Mouse (Mus musculus): ENCODE results near the gene Mt3. TPM values are rescaled to one million over a fixed set of nuclear protein-coding genes. Genes with fewer than 3 reads are reported as not detected.

Mt3 gene
- total and polyA plus RNA-seq, 3 experiments = not detected

DNA sequence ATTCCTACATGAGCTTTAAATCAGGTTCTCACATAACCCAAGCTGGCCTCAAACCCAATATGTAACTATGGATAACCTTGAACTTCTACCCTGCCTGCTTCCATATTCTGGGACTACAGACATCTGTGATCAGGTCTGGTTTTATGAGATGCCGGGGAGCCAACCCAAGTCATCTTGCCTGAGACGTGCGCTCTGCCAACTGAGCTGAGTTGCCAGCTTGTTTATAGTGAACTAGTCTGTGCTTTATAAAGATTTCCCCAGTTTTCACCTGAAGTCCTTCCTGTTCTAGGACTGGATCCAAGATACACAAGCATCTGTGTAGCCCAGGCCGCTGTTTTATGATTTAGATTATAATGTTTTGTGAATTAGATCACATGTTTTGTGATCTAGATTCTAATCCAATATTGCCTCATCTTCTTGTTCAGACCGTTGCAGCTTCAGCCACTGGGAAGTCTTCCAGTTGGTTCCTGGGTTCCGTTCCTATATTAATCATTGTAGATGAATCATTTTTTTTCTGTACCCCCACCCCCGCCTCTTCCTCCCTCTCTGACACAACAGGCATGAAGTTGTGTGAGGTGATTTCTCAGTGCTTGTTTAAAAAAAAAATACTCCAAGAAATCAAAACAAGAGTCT is 42.3 kb downstream of the Mt3 start:
- Histone ChIP-seq H3K4me1 (ENCODE audit: control insufficient read depth in 1 of 2, insufficient read depth in 2 of 2, low read length in 2 of 2) (peaks cover 9 to 16% of the 10 kb centered on the region in 2 experiments), H3K79me2 (ENCODE audit: control insufficient read depth, insufficient read depth, low read length, poor library complexity) (no peaks in the 10 kb centered on the region), H3K36me3 (ENCODE audit: control insufficient read depth in 1 of 2, insufficient read depth in 2 of 2, low read length in 2 of 2) (peaks cover 0 to 18% of the 10 kb centered on the region in 2 experiments; a peak in 2 of 4 replicates), H3K4me3 (ENCODE audit: control insufficient read depth in 1 of 2, insufficient read depth in 1 of 2, low read depth in 2 of 2, low read length in 2 of 2) (no peak overlapping the region), H3K9ac (ENCODE audit: control insufficient read depth, low read depth, low read length, poor library complexity, severe bottlenecking) (no peak overlapping the region), H3K27me3 (ENCODE audit: control insufficient read depth in 1 of 2, insufficient read depth in 2 of 2, low read length in 2 of 2) (no peaks in the 10 kb centered on the region), H3K27ac (ENCODE audit: control insufficient read depth, low read depth, low read length) (no peak overlapping the region), H3K9me3 (replicated peaks; ENCODE audit: insufficient read depth, low read length) (no peaks in the 10 kb centered on the region)
- TF ChIP-seq CHD2 (IDR thresholded peaks at IDR 0.05; ENCODE audit: low read length) = no peak
- TF ChIP-seq MAZ (IDR thresholded peaks at IDR 0.05; ENCODE audit: low read depth, low read length) = no peak
- TF ChIP-seq ZNF384 (IDR thresholded peaks at IDR 0.05; ENCODE audit: low read depth, low read length) = no peak
- no peak for DNase-seq (ENCODE audit: low read depth, low spot score)

DNA sequence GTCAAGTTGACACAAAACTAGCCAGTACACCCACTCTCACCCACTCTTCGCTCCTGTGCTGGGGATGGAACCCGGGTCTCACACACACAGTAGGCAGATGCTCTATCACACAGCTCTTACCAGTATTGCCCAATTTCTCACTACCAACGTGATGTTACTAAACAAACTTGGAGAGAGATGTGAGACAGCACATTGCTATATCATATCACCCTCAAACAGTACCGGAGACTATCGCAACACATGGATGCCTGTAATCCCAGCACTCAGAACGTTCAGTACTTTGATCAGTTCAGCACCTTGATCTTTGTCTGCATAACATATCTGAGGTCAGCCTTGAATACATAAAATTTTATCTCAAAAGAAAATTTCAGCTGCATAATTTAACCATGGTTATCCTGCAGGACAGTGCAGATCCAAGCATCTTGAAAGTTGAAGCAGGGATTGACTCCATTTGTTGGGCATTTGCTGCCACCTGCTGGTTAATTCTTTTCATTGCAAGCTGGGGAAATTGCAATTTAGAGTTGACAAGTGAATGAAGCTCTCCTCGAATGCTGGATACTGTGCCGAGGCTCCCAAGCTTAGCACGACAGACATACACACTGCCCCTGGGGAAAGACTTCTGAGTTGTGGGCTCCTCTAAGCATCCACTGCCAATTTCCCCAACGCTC is 46.9 kb downstream of the Mt3 start:
- peak overlapping the region; percentile 44 to 46; a peak in 3 of 4 replicates for H3K4me3 ChIP-seq (ENCODE audit: control insufficient read depth in 1 of 2, insufficient read depth in 1 of 2, low read depth in 2 of 2, low read length in 2 of 2)
- peak; percentile 88 for DNase-seq (ENCODE audit: low read depth, low spot score)

More for the DNA sequence above, 46.9 kb downstream of the Mt3 start:
- Histone ChIP-seq H3K4me1 (ENCODE audit: control insufficient read depth in 1 of 2, insufficient read depth in 2 of 2, low read length in 2 of 2) (no peaks in the 10 kb centered on the region), H3K9ac (ENCODE audit: control insufficient read depth, low read depth, low read length, poor library complexity, severe bottlenecking) (peak overlapping the region; percentile 48; the same call in 1 of the 2 replicates), H3K27ac (ENCODE audit: control insufficient read depth, low read depth, low read length) (no peak overlapping the region), H3K36me3 (ENCODE audit: control insufficient read depth in 1 of 2, insufficient read depth in 2 of 2, low read length in 2 of 2) (no peaks in the 10 kb centered on the region), H3K9me3 (replicated peaks; ENCODE audit: insufficient read depth, low read length) (no peaks in the 10 kb centered on the region), H3K27me3 (ENCODE audit: control insufficient read depth in 1 of 2, insufficient read depth in 2 of 2, low read length in 2 of 2) (0 out of 4 replicates have a peak, but pooled peaks cover 0 to 1% of the 10 kb centered on the region in 2 experiments), H3K79me2 (ENCODE audit: control insufficient read depth, insufficient read depth, low read length, poor library complexity) (no peaks in the 10 kb centered on the region)
- no peak for TF ChIP-seq POLR2AphosphoS5 (IDR thresholded peaks at IDR 0.05; ENCODE audit: borderline replicate concordance, low read depth, low read length)
- peak; percentile 95 for TF ChIP-seq SMC3 (IDR thresholded peaks at IDR 0.05; ENCODE audit: low read depth, low read length)
- TF ChIP-seq KAT2A (conservative IDR thresholded peaks at IDR 0.05; ENCODE audit: low read depth, low read length) = no peak
- TF ChIP-seq RAD21 (IDR thresholded peaks at IDR 0.05; ENCODE audit: low read depth, low read length) = no peak; the same call in none of the 2 replicates
- TF ChIP-seq ZNF384 (IDR thresholded peaks at IDR 0.05; ENCODE audit: low read depth, low read length) = 0 out of 2 replicates have a peak, but pooled peaks have one; percentile 7
- TF ChIP-seq MXI1 (IDR thresholded peaks at IDR 0.05; ENCODE audit: low read depth, low read length) = no peak
- no peak for TF ChIP-seq E2F4 (IDR thresholded peaks at IDR 0.05; ENCODE audit: borderline replicate concordance, low read depth, low read length)
- no peak for TF ChIP-seq ELF1 (IDR thresholded peaks at IDR 0.05; ENCODE audit: low read depth, low read length)
- TF ChIP-seq CTCF (IDR thresholded peaks at IDR 0.05 in 2 of 3, conservative IDR thresholded peaks at IDR 0.05 in 1 of 3; ENCODE audit: control insufficient read depth in 1 of 3, insufficient read depth in 1 of 3, low read depth in 2 of 3, low read length in 3 of 3, poor library complexity in 1 of 3, severe bottlenecking in 1 of 3) = peak; percentile 68 to 98 (median 83)
- peak; percentile 40 for TF ChIP-seq SIN3A (IDR thresholded peaks at IDR 0.05; ENCODE audit: low read length)
- peak; percentile 96 for TF ChIP-seq ZC3H11A (IDR thresholded peaks at IDR 0.05; ENCODE audit: low read depth, low read length)

Other genes with a start within 250 kb of the Mt3 start
- gene Amfr, start 139.8 kb upstream of the Mt3 start, total RNA-seq (2012; rRNA removed) = 82.7 and 90.0 TPM in 2 replicates
- gene Amfr, start 139.8 kb upstream of the Mt3 start, polyA plus RNA-seq (2012; ENCODE audit: insufficient read depth in 1 of 2, insufficient read length in 2 of 2, low read depth in 1 of 2, low replicate concordance in 2 of 2, missing spikeins in 1 of 2) = 100 to 1,000 TPM in 1 of 2 experiments, 10 to 100 TPM in 1; 80.1 to 292 TPM
- 157 and 162 TPM in 2 replicates for gene Nudt21, start 115.6 kb upstream of the Mt3 start, total RNA-seq (2012; rRNA removed)
- gene Nudt21, start 115.6 kb upstream of the Mt3 start, polyA plus RNA-seq (2012; ENCODE audit: insufficient read depth in 1 of 2, insufficient read length in 2 of 2, low read depth in 1 of 2, low replicate concordance in 2 of 2, missing spikeins in 1 of 2) = 100 to 1,000 TPM in 1 of 2 experiments, not detected in 1; 118 TPM
- gene Ogfod1, start 115.4 kb upstream of the Mt3 start, total RNA-seq (2012; rRNA removed) = 16.0 and 16.3 TPM in 2 replicates
- gene Ogfod1, start 115.4 kb upstream of the Mt3 start, polyA plus RNA-seq (2012; ENCODE audit: insufficient read depth in 1 of 2, insufficient read length in 2 of 2, low read depth in 1 of 2, low replicate concordance in 2 of 2, missing spikeins in 1 of 2) = 10 to 100 TPM in 1 of 2 experiments, not detected in 1; 30.0 TPM
- gene Bbs2, start 53.7 kb upstream of the Mt3 start, total RNA-seq (2012; rRNA removed) = 3.4 and 4.3 TPM in 2 replicates
- 1 to 10 TPM in 1 of 2 experiments, not detected in 1; 6.8 TPM for gene Bbs2, start 53.7 kb upstream of the Mt3 start, polyA plus RNA-seq (2012; ENCODE audit: insufficient read depth in 1 of 2, insufficient read length in 2 of 2, low read depth in 1 of 2, low replicate concordance in 2 of 2, missing spikeins in 1 of 2)
- gene Mt4, start 15.4 kb upstream of the Mt3 start, total RNA-seq (2012; rRNA removed) = not detected in 2 replicates
- not detected for gene Mt4, start 15.4 kb upstream of the Mt3 start, polyA plus RNA-seq (2012; ENCODE audit: insufficient read depth in 1 of 2, insufficient read length in 2 of 2, low read depth in 1 of 2, low replicate concordance in 2 of 2, missing spikeins in 1 of 2)
- 469 and 780 TPM in 2 replicates for gene Mt2, start 20.1 kb downstream of the Mt3 start, total RNA-seq (2012; rRNA removed)
- gene Mt2, start 20.1 kb downstream of the Mt3 start, polyA plus RNA-seq (2012; ENCODE audit: insufficient read depth in 1 of 2, insufficient read length in 2 of 2, low read depth in 1 of 2, low replicate concordance in 2 of 2, missing spikeins in 1 of 2) = 1,000 to 10,000 TPM in 1 of 2 experiments, not detected in 1; 2,013 TPM
- 1,017 and 1,342 TPM in 2 replicates for gene Mt1, start 26.5 kb downstream of the Mt3 start, total RNA-seq (2012; rRNA removed)
- 1,000 to 10,000 TPM; 1,189 to 2,940 TPM for gene Mt1, start 26.5 kb downstream of the Mt3 start, polyA plus RNA-seq (2012; ENCODE audit: insufficient read depth in 1 of 2, insufficient read length in 2 of 2, low read depth in 1 of 2, low replicate concordance in 2 of 2, missing spikeins in 1 of 2)
- 71.6 and 75.5 TPM in 2 replicates for gene Nup93, start 62.0 kb downstream of the Mt3 start, total RNA-seq (2012; rRNA removed)
- gene Nup93, start 62.0 kb downstream of the Mt3 start, polyA plus RNA-seq (2012; ENCODE audit: insufficient read depth in 1 of 2, insufficient read length in 2 of 2, low read depth in 1 of 2, low replicate concordance in 2 of 2, missing spikeins in 1 of 2) = 100 to 1,000 TPM; 110 to 292 TPM
- not detected in 2 replicates for gene Slc12a3, start 176.6 kb downstream of the Mt3 start, total RNA-seq (2012; rRNA removed)
- not detected for gene Slc12a3, start 176.6 kb downstream of the Mt3 start, polyA plus RNA-seq (2012; ENCODE audit: insufficient read depth in 1 of 2, insufficient read length in 2 of 2, low read depth in 1 of 2, low replicate concordance in 2 of 2, missing spikeins in 1 of 2)
- 66.9 and 90.6 TPM in 2 replicates for gene Herpud1, start 233.8 kb downstream of the Mt3 start, total RNA-seq (2012; rRNA removed)
- 10 to 100 TPM in 1 of 2 experiments, not detected in 1; 66.1 TPM for gene Herpud1, start 233.8 kb downstream of the Mt3 start, polyA plus RNA-seq (2012; ENCODE audit: insufficient read depth in 1 of 2, insufficient read length in 2 of 2, low read depth in 1 of 2, low replicate concordance in 2 of 2, missing spikeins in 1 of 2)